Mouse (Mus musculus): ENCODE data around the gene Ssr4. TPM values are rescaled to one million over a fixed set of nuclear protein-coding genes. Genes with fewer than 3 reads are reported as not detected.

Ssr4 gene
- total RNA-seq, 2 experiments from 2014 or later: 103 TPM

GRCm38 (mm10) chrX:73797511-73797910 is 10.7 kb downstream of the Ssr4 start:
- intact Hi-C loops (cut with DNase I): loop anchor here (5.0 kb wide), 2 partner anchors 225 to 615 kb away; partner anchors contain the start of gene Irak1
- no peak for DNase-seq

GRCm38 (mm10) chrX:73798502-73798901 is 11.7 kb downstream of the Ssr4 start:
- intact Hi-C loops (cut with DNase I): loop anchor here (1.0 to 5.0 kb wide), 4 partner anchors 98 to 614 kb away; partner anchors contain the start of genes Irak1 and L1cam
- peak; percentile 79 to 80 for DNase-seq

- intact Hi-C loops (cut with DNase I): no loop called here
Observed at GRCm38 (mm10) chrX:73805814-73806213, 19.0 kb downstream of the Ssr4 start.

GRCm38 (mm10) chrX:73815072-73815471 is 28.2 kb downstream of the Ssr4 start:
- intact Hi-C loops (cut with DNase I): no loop called here
- DNase-seq: no peak

More at GRCm38 (mm10) chrX:73805814-73806213, 19.0 kb downstream of the Ssr4 start:
- DNase-seq: no peak

- intact Hi-C loops (cut with DNase I): no loop called here
- DNase-seq: no peak
Observed at GRCm38 (mm10) chrX:73816596-73817314, 29.9 kb downstream of the Ssr4 start.

- intact Hi-C loops (cut with DNase I): no loop called here
- peak in 1 of 2 experiments; percentile 3 for DNase-seq
Observed at GRCm38 (mm10) chrX:73823747-73824146, 36.9 kb downstream of the Ssr4 start.

GRCm38 (mm10) chrX:73824185-73825151 is 37.6 kb downstream of the Ssr4 start, which contains the start of gene Pdzd4:
Gene Pdzd4 (minus strand): TSS chrX:73824969.
- intact Hi-C loops (cut with DNase I): no loop called here
- peak; percentile 37 to 60 for DNase-seq

GRCm38 (mm10) chrX:73835731-73836130 is 48.9 kb downstream of the Ssr4 start:
- intact Hi-C loops (cut with DNase I): no loop called here
- no peak for DNase-seq

- no peak for DNase-seq
- intact Hi-C loops (cut with DNase I): no loop called here
Observed at GRCm38 (mm10) chrX:73836691-73837090, 49.9 kb downstream of the Ssr4 start.

Other genes starting within 250 kb of the Ssr4 start
- gene Dusp9, start 147.6 kb upstream of the Ssr4 start, total RNA-seq (2021): under 1 TPM in 1 of 2 experiments, not detected in 1; 0.14 TPM
- gene Pnck, start 126.9 kb upstream of the Ssr4 start, total RNA-seq (2021): 1 to 10 TPM; 8.0 to 8.4 TPM
- 100 to 1,000 TPM; 112 to 126 TPM for gene Slc6a8, start 113.9 kb upstream of the Ssr4 start, total RNA-seq (2021)
- 100 to 1,000 TPM in 1 of 2 experiments, 10 to 100 TPM in 1; 99.5 to 104 TPM for gene Bcap31, start 70.9 kb upstream of the Ssr4 start, total RNA-seq (2021)
- gene Abcd1, start 70.4 kb upstream of the Ssr4 start, total RNA-seq (2021): 10 to 100 TPM; 23.9 to 28.4 TPM
- under 1 TPM; 0.72 to 0.92 TPM for gene Plxnb3, start 29.9 kb upstream of the Ssr4 start, total RNA-seq (2021)
- 10 to 100 TPM; 36.0 to 43.6 TPM for gene Srpk3, start 12.6 kb upstream of the Ssr4 start, total RNA-seq (2021)
- 100 to 1,000 TPM; 520 to 542 TPM for gene Idh3g, start 131 bp upstream of the Ssr4 start, total RNA-seq (2021)
- 1 to 10 TPM; 2.7 to 2.9 TPM for gene Pdzd4, start 37.9 kb downstream of the Ssr4 start, total RNA-seq (2021)
- gene Avpr2, start 105.1 kb downstream of the Ssr4 start, total RNA-seq (2021): not detected
- gene L1cam, start 109.1 kb downstream of the Ssr4 start, total RNA-seq (2021): 1 to 10 TPM; 1.5 to 1.6 TPM
- gene Arhgap4, start 134.8 kb downstream of the Ssr4 start, total RNA-seq (2021): 1 to 10 TPM; 1.8 to 2.5 TPM
- gene Naa10, start 134.9 kb downstream of the Ssr4 start, total RNA-seq (2021): 10 to 100 TPM; 60.1 to 69.0 TPM
- 10 to 100 TPM; 14.2 to 14.9 TPM for gene Renbp, start 143.8 kb downstream of the Ssr4 start, total RNA-seq (2021)
- 10 to 100 TPM; 64.2 to 64.4 TPM for gene Hcfc1, start 179.3 kb downstream of the Ssr4 start, total RNA-seq (2021)
- gene Irak1, start 236.9 kb downstream of the Ssr4 start, total RNA-seq (2021): 10 to 100 TPM; 54.7 to 56.7 TPM